Mouse (Mus musculus) stomach, embryonic 16.5 days (tissue): ENCODE data around the gene Msi2. TPM values are rescaled to one million over a fixed set of nuclear protein-coding genes. Genes with fewer than 3 reads are reported as not detected.

Experiments
- ATAC-seq: fragments of 200-750 bp; cut with Nextera tagmentation; 2 replicates; pipeline ENCODE4 v1.8.0; 2017; ENCODE audit warnings: moderate number of reproducible peaks, moderate TSS enrichment; ENCODE audit not compliant: insufficient read depth, low FRiP score
- H3K27ac ChIP-seq: fragments of 300-500 bp; sonication (generic); 2 replicates; pipeline ENCODE4 v1.5.1; 2014; ENCODE audit warnings: low read length
- H3K27me3 ChIP-seq: fragments of 300-500 bp; sonication (generic); 2 replicates; pipeline ENCODE4 v1.6.1; 2014; ENCODE audit warnings: low read length, control low read depth, mixed read lengths; ENCODE audit not compliant: control insufficient read depth, insufficient read depth
- H3K36me3 ChIP-seq: fragments of 300-500 bp; sonication (generic); 2 replicates; pipeline ENCODE4 v1.6.1; 2014; ENCODE audit warnings: low read length; ENCODE audit not compliant: control insufficient read depth, insufficient read depth
- H3K4me1 ChIP-seq: fragments of 300-500 bp; sonication (generic); 2 replicates; pipeline ENCODE4 v1.6.1; 2014; ENCODE audit warnings: low read length, control low read depth, mixed read lengths; ENCODE audit not compliant: control insufficient read depth, insufficient read depth
- H3K4me2 ChIP-seq: fragments of 300-500 bp; sonication (generic); 2 replicates; pipeline ENCODE4 v1.6.1; 2014; ENCODE audit warnings: low read depth, low read length, mixed read lengths
- H3K4me3 ChIP-seq: fragments of 300-500 bp; sonication (generic); replicated peaks from 2 replicates; pipeline ENCODE4 v1.5.1; 2014; ENCODE audit warnings: mild to moderate bottlenecking, low read length
- H3K9ac ChIP-seq: fragments of 300-500 bp; sonication (generic); 2 replicates; pipeline ENCODE4 v1.6.1; 2014; ENCODE audit warnings: low read length
- H3K9me3 ChIP-seq: fragments of 300-500 bp; sonication (generic); replicated peaks from 2 replicates; pipeline ENCODE4 v1.6.1; 2016; ENCODE audit warnings: low read length, control low read depth; ENCODE audit not compliant: control insufficient read depth
- WGBS: fragments of 180-500 bp; shearing (Covaris S2); extraction: QIAGEN DNeasy Blood & Tissue Kit; methylation state at CpG from one replicate; pipeline ENCODE4 v1.1.7; 2014; 5-methylcytosine and 5-hydroxymethylcytosine counted together
- polyA plus RNA-seq: library from polyadenylated mRNA; unstranded; fragments of >200 nt; fragmentation: Nextera tagmentation; extraction: Ambion mirVana; gene quantifications from 2 replicates; pipeline ENCODE4 v1.2.1, GENCODE M21; 2015

Msi2 gene
- polyA plus RNA-seq, 1 experiment from 2014 or later = 11.7 TPM

- 59% methylated on average over 4 of the region's 4 CpGs for WGBS
- no peaks in the 10 kb centered on the region for H3K36me3 ChIP-seq
- no peaks in the 10 kb centered on the region for H3K9me3 ChIP-seq
- peak; percentile 31; the same call in 1 of the 2 replicates for ATAC-seq
- peak overlapping the region; percentile 46; the same call in 1 of the 2 replicates for H3K9ac ChIP-seq
- H3K4me3 ChIP-seq = no peak overlapping the region
- peak overlapping the region; percentile 80 for H3K27ac ChIP-seq
- peaks cover 41% of the 10 kb centered on the region for H3K4me1 ChIP-seq
- no peaks in the 10 kb centered on the region for H3K27me3 ChIP-seq
- H3K4me2 ChIP-seq = no peak overlapping the region
These were observed 89.1 kb downstream of the Msi2 start for GRCm38 (mm10) chr11:88629165-88629564.

GRCm38 (mm10) chr11:88628676-88629075 lies 89.6 kb downstream of the Msi2 start:
- Histone ChIP-seq H3K4me3 (no peak overlapping the region), H3K27ac (peak overlapping the region; percentile 80), H3K9ac (no peak overlapping the region), H3K4me2 (no peak overlapping the region), H3K9me3 (no peaks in the 10 kb centered on the region), H3K27me3 (no peaks in the 10 kb centered on the region), H3K36me3 (no peaks in the 10 kb centered on the region), H3K4me1 (peaks cover 46% of the 10 kb centered on the region)
- 38% methylated on average over 3 of the region's 3 CpGs for WGBS
- no peak for ATAC-seq

DNA sequence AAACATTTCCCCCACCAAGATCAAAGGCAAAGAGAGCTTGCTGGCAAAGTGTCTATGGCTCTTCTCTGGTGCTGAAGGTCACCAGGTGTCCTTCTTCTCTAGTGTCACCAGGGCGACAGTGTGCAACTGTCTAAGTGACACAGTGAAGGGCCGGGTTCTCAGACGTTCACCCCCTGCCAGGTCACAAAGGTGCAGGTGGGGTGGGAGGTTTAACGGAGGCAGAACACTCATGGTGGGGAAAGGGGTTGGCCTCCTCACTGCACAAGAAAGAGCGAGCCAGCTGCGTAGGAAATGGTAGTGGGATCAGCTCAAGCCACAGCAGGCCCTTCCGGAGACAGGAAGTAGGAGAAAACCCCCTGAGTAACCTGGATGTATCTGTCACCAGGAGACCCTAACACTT lies 91.0 kb downstream of the Msi2 start:
- 55% methylated on average over 7 of the region's 7 CpGs for whole genome bisulfite sequencing
- no peak for ATAC-seq

DNA sequence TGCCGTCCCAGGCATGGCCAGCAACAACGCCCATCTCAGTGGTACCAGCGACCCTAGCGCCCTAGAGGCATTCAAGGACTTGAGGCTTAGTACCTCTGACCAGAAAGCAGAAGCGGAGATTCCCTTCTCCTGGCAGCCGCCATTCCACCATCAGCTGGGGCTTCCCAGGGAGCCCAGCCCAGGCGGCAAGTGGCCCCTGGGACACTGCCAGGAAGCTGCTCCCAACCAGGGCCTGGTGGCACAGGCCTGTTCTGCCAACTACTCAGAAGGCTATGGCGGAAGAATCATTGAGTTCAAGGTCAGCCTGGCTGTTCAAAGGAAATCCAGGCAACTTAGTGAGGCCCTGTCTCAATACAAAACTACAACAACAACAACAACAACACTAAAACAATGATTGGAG lies 91.7 kb downstream of the Msi2 start:
- Histone ChIP-seq H3K4me3 (no peak overlapping the region), H3K4me2 (no peak overlapping the region), H3K27me3 (no peaks in the 10 kb centered on the region), H3K27ac (no peak overlapping the region), H3K9ac (no peak overlapping the region), H3K9me3 (no peaks in the 10 kb centered on the region), H3K36me3 (no peaks in the 10 kb centered on the region), H3K4me1 (peaks cover 60% of the 10 kb centered on the region)
- 77% methylated on average over 8 of the region's 8 CpGs for WGBS
- ATAC-seq = no peak

More for the DNA sequence above, 91.0 kb downstream of the Msi2 start:
- H3K4me2 ChIP-seq = no peak overlapping the region
- H3K27me3 ChIP-seq = no peaks in the 10 kb centered on the region
- no peak overlapping the region for H3K27ac ChIP-seq
- no peak overlapping the region for H3K9ac ChIP-seq
- no peaks in the 10 kb centered on the region for H3K36me3 ChIP-seq
- H3K4me3 ChIP-seq = no peak overlapping the region
- H3K9me3 ChIP-seq = no peaks in the 10 kb centered on the region
- peaks cover 56% of the 10 kb centered on the region for H3K4me1 ChIP-seq

DNA sequence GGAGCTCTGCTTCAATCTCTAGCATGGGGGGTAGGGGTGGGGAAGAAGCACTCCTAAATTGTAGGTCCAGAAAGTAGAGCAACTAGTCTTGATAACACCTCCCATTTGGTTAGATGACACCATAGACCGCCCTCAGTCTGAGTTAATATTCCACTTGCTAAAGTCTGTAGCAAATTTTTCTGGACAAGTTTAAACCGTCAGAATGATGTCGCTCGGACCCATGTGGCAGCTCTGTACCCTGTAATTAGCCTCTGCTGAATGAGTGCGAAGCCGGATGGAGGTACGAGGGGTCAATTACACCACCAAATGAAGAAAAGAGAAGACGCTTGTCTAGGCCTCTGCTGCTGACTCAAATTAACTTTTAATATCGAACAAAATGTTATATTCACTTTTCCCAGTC lies 92.3 kb downstream of the Msi2 start:
- H3K4me1 ChIP-seq = peaks cover 60% of the 10 kb centered on the region
- 81% methylated on average over 9 of the region's 9 CpGs for WGBS
- H3K27me3 ChIP-seq = no peaks in the 10 kb centered on the region
- no peak overlapping the region for H3K27ac ChIP-seq
- no peaks in the 10 kb centered on the region for H3K36me3 ChIP-seq
- no peak overlapping the region for H3K4me2 ChIP-seq
- no peak for ATAC-seq
- H3K9me3 ChIP-seq = no peaks in the 10 kb centered on the region
- H3K9ac ChIP-seq = no peak overlapping the region
- no peak overlapping the region for H3K4me3 ChIP-seq

DNA sequence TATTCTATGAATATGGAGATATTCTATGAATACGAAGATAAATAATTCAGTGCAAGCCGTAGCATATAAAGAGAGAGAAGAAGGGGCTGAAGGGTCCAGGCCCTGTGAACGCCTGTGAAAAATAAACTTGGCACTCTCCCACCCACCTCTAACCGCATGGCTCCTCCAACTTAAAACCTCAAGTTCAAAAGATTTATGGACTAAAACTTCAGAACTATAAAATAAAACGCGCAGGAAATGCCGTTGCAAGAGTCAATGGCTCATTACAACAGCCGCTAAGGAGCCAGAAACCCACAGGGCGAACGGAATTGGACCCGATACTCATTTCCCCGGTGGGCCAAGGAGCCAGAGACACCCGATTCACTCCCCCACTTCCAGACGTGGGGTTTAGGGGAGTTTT lies 93.2 kb downstream of the Msi2 start:
- 65% methylated on average over 14 of the region's 14 CpGs for WGBS
- Histone ChIP-seq H3K4me2 (no peak overlapping the region), H3K4me1 (peaks cover 66% of the 10 kb centered on the region), H3K27ac (no peak overlapping the region), H3K9ac (no peak overlapping the region), H3K9me3 (no peaks in the 10 kb centered on the region), H3K4me3 (no peak overlapping the region), H3K27me3 (no peaks in the 10 kb centered on the region), H3K36me3 (no peaks in the 10 kb centered on the region)
- no peak for ATAC-seq

DNA sequence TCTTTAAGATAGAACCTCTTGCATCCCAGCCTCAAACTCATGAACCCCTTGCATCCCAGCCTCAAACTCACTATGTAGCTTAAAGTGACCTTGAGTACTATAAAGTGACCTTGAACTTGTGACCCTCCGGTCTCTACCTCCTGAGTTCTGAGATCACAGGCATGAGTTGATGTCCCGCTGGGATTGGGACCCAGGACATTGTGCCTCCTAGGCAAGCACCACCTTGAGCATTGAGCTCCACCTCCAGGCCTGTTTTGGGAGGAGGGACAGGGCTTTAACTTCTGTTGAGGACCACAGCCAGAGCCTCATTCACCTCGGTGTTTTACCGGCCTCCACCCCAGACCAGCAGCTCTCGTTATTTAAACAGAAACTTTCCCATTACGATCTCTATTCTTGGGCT lies 93.7 kb downstream of the Msi2 start:
- no peak for ATAC-seq
- no peaks in the 10 kb centered on the region for H3K9me3 ChIP-seq
- H3K36me3 ChIP-seq = no peaks in the 10 kb centered on the region
- 57% methylated on average over 6 of the region's 6 CpGs for WGBS
- H3K27ac ChIP-seq = no peak overlapping the region
- no peak overlapping the region for H3K9ac ChIP-seq
- no peaks in the 10 kb centered on the region for H3K27me3 ChIP-seq
- H3K4me3 ChIP-seq = no peak overlapping the region
- H3K4me1 ChIP-seq = peaks cover 68% of the 10 kb centered on the region
- H3K4me2 ChIP-seq = no peak overlapping the region

- ATAC-seq = no peak
- H3K9me3 ChIP-seq = no peaks in the 10 kb centered on the region
- no peak overlapping the region for H3K27ac ChIP-seq
- no peaks in the 10 kb centered on the region for H3K27me3 ChIP-seq
- no peak overlapping the region for H3K4me2 ChIP-seq
- WGBS = 74% methylated on average over 6 of the region's 6 CpGs
- no peak overlapping the region for H3K4me3 ChIP-seq
- H3K4me1 ChIP-seq = peaks cover 69% of the 10 kb centered on the region
- no peak overlapping the region for H3K9ac ChIP-seq
- no peaks in the 10 kb centered on the region for H3K36me3 ChIP-seq
These were observed 94.6 kb downstream of the Msi2 start for GRCm38 (mm10) chr11:88623671-88624070.

DNA sequence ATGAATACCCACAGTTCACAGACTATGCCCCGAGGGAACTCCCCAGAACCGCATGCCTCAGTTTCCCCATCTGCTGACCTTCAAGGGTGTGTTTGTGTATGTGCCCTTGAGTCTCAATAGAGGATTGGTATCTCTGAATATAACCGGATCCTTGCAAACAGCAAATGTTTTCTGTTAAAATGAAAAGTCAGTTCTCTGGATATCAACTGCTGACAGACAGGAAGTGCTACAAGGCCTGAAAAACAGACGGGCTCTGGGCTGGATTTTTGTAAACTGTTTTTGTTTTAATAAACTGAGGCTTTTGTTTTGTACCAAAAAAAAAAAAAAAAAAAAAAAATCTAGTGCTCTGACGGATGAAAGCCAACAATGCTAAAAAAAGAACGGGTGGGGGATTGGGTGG lies 95.8 kb downstream of the Msi2 start:
- 0 out of 2 replicates have a peak overlapping the region, but pooled peaks have one; percentile 29 for H3K9ac ChIP-seq
- H3K4me3 ChIP-seq = no peak overlapping the region
- H3K4me1 ChIP-seq = peaks cover 69% of the 10 kb centered on the region
- H3K27me3 ChIP-seq = no peaks in the 10 kb centered on the region
- H3K27ac ChIP-seq = 0 out of 2 replicates have a peak overlapping the region, but pooled peaks have one; percentile 17
- H3K36me3 ChIP-seq = no peaks in the 10 kb centered on the region
- ATAC-seq = no peak
- H3K4me2 ChIP-seq = no peak overlapping the region
- H3K9me3 ChIP-seq = no peaks in the 10 kb centered on the region
- 35% methylated on average over 6 of the region's 6 CpGs for WGBS

- H3K36me3 ChIP-seq = no peaks in the 10 kb centered on the region
- H3K27ac ChIP-seq = no peak overlapping the region
- H3K27me3 ChIP-seq = no peaks in the 10 kb centered on the region
- H3K9ac ChIP-seq = 0 out of 2 replicates have a peak overlapping the region, but pooled peaks have one; percentile 29
- no peak overlapping the region for H3K4me3 ChIP-seq
- H3K9me3 ChIP-seq = no peaks in the 10 kb centered on the region
- no peak for ATAC-seq
- 73% methylated on average over 4 of the region's 4 CpGs for WGBS
- peaks cover 62% of the 10 kb centered on the region for H3K4me1 ChIP-seq
- H3K4me2 ChIP-seq = no peak overlapping the region
These were observed 96.5 kb downstream of the Msi2 start for GRCm38 (mm10) chr11:88621789-88622188.
